Mouse (Mus musculus) hindbrain, embryonic 11.5 days (tissue): ENCODE measurements around the gene Atox1. TPM values are rescaled to one million over a fixed set of nuclear protein-coding genes. Genes with fewer than 3 reads are reported as not detected.
A peak's percentile ranks its signal among the peaks of the same experiment; 100 is the strongest.

Experiments used
- ATAC-seq: fragments of 200-750 bp; cut with Nextera tagmentation; 2 replicates; pipeline ENCODE4 v1.8.0; 2017; ENCODE audit warnings: mild to moderate bottlenecking, moderate TSS enrichment, moderate library complexity; ENCODE audit not compliant: low FRiP score
- DNase-seq: peaks from one replicate; pipeline ENCODE4 v3.0.0-alpha.2; 2015; ENCODE audit warnings: low spot score
- H3K27ac ChIP-seq: fragments of 300-500 bp; sonication (generic); 2 replicates; pipeline ENCODE4 v1.5.1; 2014; ENCODE audit warnings: mild to moderate bottlenecking, low read depth, low read length
- H3K27me3 ChIP-seq: fragments of 300-500 bp; sonication (generic); 2 replicates; pipeline ENCODE4 v1.6.1; 2014; ENCODE audit warnings: mild to moderate bottlenecking, low read length, moderate library complexity, mixed read lengths; ENCODE audit not compliant: control insufficient read depth, insufficient read depth
- H3K36me3 ChIP-seq: fragments of 300-500 bp; sonication (generic); 2 replicates; pipeline ENCODE4 v1.6.1; 2014; ENCODE audit warnings: mild to moderate bottlenecking, low read length, moderate library complexity, mixed read lengths; ENCODE audit not compliant: control insufficient read depth, insufficient read depth
- H3K4me1 ChIP-seq: fragments of 300-500 bp; sonication (generic); replicated peaks from 2 replicates; pipeline ENCODE4 v1.6.1; 2014; ENCODE audit warnings: low read length, mixed read lengths; ENCODE audit not compliant: control insufficient read depth, insufficient read depth
- H3K4me2 ChIP-seq: fragments of 300-500 bp; sonication (generic); replicated peaks from 2 replicates; pipeline ENCODE4 v1.6.1; 2014; ENCODE audit warnings: mild to moderate bottlenecking, low read depth, low read length
- H3K4me3 ChIP-seq: fragments of 300-500 bp; sonication (generic); 2 replicates; pipeline ENCODE4 v1.5.1; 2014; ENCODE audit warnings: low read depth, low read length
- H3K9ac ChIP-seq: fragments of 300-500 bp; sonication (generic); 2 replicates; pipeline ENCODE4 v1.6.1; 2014; ENCODE audit warnings: low read depth, low read length
- H3K9me3 ChIP-seq: fragments of 300-500 bp; sonication (generic); 2 replicates; pipeline ENCODE4 v1.6.1; 2016; ENCODE audit warnings: low read length; ENCODE audit not compliant: control insufficient read depth
- WGBS: fragments of 180-500 bp; shearing (Covaris S2); extraction: QIAGEN DNeasy Blood & Tissue Kit; methylation state at CpG from one replicate; pipeline ENCODE4 v1.1.7; 2014; 5-methylcytosine and 5-hydroxymethylcytosine counted together
- polyA plus RNA-seq: library from polyadenylated mRNA; unstranded; fragments of >200 nt; fragmentation: Nextera tagmentation; extraction: Ambion mirVana; gene quantifications from 2 replicates; pipeline ENCODE4 v1.2.1, GENCODE M21; 2014

Gene Atox1
- 248 and 262 TPM in 2 replicates for polyA plus RNA-seq

DNA sequence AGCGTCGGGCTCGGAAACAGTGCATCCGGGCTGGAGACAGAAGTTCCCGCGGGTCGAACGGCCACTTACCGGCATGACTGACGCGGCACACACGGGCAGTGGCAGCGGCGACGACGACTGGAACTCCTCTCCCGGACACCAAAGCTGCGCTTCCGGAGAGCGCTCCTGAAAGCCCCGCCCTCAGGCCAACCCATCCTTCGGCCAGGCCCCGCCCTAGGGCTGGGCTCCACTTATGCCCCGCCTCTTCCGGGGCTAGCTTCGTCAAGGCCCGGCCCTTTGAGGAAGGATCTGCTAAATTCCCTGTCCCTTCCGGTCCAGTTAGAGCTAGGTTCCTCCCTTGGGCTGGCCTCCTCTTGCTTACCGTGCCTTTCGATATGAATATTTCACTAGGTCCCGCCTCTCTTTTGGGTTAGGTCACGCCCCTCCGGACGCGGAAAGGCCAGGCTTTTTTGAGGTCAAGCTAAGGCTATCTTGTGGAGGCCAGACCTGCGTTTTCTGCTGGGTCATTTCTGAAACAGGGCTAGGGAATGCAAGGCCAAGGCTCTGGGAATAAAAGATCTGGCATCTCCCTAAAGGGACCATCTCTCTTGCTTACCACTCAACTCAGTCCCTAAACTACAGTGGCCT, at the start of gene Atox1:
Gene Atox1, minus strand, starts transcription at position 221 of the 627 bp plus-strand sequence.
- ATAC-seq (peak; percentile 97), DNase-seq (peak; percentile 98)
- H3K4me3 ChIP-seq: peak within 1 kb of the TSS; percentile 72
- H3K27ac ChIP-seq: 0 out of 2 replicates have a peak within 1 kb of the TSS, but pooled peaks have one; percentile 12
- H3K9me3 ChIP-seq: no peaks in the 10 kb centered on the region
- no peaks in the 10 kb centered on the region; the same call in 1 of the 2 replicates for H3K4me1 ChIP-seq
- under 1% methylated on average over 36 of the region's 36 CpGs for WGBS
- H3K9ac ChIP-seq: peak within 1 kb of the TSS; percentile 70
- H3K36me3 ChIP-seq: no peaks in the 10 kb centered on the region
- H3K4me2 ChIP-seq: peak within 1 kb of the TSS; percentile 91
- no peaks in the 10 kb centered on the region for H3K27me3 ChIP-seq

DNA sequence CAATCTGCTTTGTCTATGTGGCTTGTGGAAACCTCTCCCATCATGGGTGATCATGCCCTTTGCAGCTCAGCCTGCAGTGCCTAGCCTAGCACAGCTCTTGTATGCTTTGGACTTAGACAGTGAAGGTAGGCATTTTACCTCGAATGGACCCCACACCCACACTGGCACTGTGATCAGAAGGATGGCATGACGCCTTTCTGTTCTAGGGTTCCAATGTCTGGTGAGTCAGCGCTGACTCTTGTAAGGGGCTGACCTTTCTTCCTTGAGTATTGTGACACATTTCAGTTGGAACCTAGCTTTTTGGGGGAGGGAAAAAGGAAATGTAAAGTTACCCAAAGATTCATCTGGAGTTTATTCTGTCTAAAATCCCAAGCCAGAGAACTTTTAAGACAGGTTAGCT, 44.4 kb upstream of the Atox1 start:
- H3K4me2 ChIP-seq: no peak overlapping the region
- no peaks in the 10 kb centered on the region for H3K27me3 ChIP-seq
- DNase-seq (no peak), ATAC-seq (no peak)
- no peak overlapping the region for H3K4me3 ChIP-seq
- H3K27ac ChIP-seq: no peak overlapping the region
- no peak overlapping the region for H3K9ac ChIP-seq
- WGBS: 91% methylated on average over 3 of the region's 3 CpGs
- H3K4me1 ChIP-seq: no peaks in the 10 kb centered on the region
- peaks cover 2% of the 10 kb centered on the region; the same call in 1 of the 2 replicates for H3K36me3 ChIP-seq
- no peaks in the 10 kb centered on the region for H3K9me3 ChIP-seq

DNA sequence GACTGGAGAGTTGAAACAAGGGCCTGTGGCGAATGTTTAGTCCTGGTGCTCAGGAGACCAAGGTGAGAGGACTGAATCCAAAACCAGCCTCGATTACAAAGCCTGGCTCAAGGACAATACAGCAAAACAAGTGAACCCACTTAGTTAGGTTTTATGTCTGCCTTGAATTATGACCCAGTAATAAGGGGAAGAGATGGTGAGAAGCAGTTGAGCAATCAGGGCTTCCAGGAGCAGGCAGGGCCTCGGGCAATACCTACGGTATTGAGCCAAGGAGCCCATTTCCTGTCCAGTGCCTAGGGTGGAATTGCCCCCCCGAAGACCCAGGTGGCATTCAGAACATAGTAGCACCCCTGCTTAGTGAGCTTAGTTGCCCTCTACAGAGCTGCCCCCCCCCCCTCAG, 41.8 kb upstream of the Atox1 start:
- no peaks in the 10 kb centered on the region for H3K27me3 ChIP-seq
- no peak overlapping the region for H3K9ac ChIP-seq
- ATAC-seq (no peak), DNase-seq (no peak)
- H3K36me3 ChIP-seq: peaks cover 7% of the 10 kb centered on the region; the same call in 1 of the 2 replicates
- no peak overlapping the region for H3K27ac ChIP-seq
- no peak overlapping the region for H3K4me2 ChIP-seq
- 89% methylated on average over 5 of the region's 5 CpGs for WGBS
- H3K9me3 ChIP-seq: no peaks in the 10 kb centered on the region
- no peak overlapping the region for H3K4me3 ChIP-seq
- no peaks in the 10 kb centered on the region for H3K4me1 ChIP-seq

DNA sequence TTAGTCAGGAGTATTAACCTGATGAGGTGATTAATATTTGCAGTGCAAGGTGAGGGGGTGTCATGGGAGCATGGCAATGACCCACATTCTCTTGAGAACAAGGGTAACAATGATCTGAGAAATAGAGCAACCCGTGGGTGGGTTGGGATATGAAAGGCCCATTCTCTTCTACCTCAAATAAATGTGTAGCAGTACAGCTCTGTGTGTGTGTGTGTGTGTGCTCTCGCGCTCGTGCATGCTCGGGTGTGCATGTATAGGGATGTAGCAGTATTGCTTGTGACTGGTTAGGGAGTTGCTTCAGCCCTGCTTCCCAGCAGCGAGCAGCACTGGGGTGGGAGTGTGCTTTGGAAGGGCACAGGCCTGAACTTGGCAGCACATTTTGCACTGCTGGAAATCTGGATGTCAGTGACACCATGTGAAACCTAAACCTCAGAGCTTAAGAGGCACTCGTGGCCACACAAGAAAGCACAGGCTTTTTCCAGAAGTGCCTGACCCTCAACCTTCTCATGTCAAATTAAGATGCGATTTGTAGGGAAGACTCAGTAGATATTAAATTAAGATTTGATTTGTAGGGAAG, 41.0 kb upstream of the Atox1 start:
- Histone ChIP-seq H3K27me3 (no peaks in the 10 kb centered on the region), H3K36me3 (peaks cover 7% of the 10 kb centered on the region; the same call in 1 of the 2 replicates), H3K4me3 (no peak overlapping the region), H3K4me2 (no peak overlapping the region), H3K9ac (no peak overlapping the region), H3K9me3 (no peaks in the 10 kb centered on the region), H3K27ac (no peak overlapping the region), H3K4me1 (no peaks in the 10 kb centered on the region)
- ATAC-seq: no peak
- no peak for DNase-seq
- 83% methylated on average over 8 of the region's 8 CpGs for WGBS

DNA sequence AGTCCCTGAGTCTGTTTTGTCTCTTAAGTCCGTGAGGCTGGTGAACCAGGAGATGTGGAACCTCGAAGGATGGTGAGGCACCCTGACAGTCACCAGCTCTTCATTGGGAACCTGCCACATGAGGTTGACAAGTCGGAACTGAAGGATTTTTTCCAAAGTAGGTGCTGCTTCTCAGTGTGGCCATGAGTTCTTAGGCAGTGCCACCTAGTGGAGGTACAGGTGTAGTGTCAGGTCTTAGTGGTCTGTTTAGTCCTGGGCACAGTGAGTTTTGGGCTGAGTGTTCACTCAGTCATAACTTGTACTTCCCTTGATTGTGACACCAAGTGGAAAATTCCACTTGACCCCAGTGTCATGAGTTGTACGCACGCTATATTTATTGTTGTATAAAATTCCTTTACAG, 36.8 kb upstream of the Atox1 start:
- no peak overlapping the region for H3K4me2 ChIP-seq
- H3K36me3 ChIP-seq: peaks cover 12% of the 10 kb centered on the region; the same call in 1 of the 2 replicates
- H3K27me3 ChIP-seq: no peaks in the 10 kb centered on the region
- H3K4me1 ChIP-seq: no peaks in the 10 kb centered on the region
- no peak overlapping the region for H3K9ac ChIP-seq
- H3K9me3 ChIP-seq: no peaks in the 10 kb centered on the region
- no peak for ATAC-seq
- DNase-seq: peak; percentile 69
- 74% methylated on average over 5 of the region's 5 CpGs for WGBS
- H3K27ac ChIP-seq: no peak overlapping the region
- no peak overlapping the region for H3K4me3 ChIP-seq

DNA sequence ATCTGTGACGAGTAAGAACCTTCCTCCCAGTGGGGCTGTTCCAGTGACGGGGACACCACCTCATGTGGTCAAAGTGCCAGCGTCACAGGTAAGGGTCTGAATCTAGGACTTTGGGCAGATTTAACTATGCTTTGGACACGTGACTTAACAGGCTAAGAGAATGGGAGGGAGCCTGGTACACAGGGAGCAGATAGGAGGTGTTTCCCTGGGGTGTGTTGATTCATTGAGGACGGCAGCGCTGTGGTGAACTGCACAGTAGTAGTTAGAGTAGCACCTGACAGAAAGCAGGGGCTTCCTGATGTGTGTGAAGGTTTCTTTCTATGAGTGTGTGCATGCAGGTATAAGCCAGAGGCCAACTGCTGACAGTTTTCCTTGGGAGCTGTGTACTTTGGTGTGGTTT, 35.1 kb upstream of the Atox1 start:
- Histone ChIP-seq H3K27me3 (no peaks in the 10 kb centered on the region), H3K9me3 (no peaks in the 10 kb centered on the region), H3K36me3 (0 out of 2 replicates have a peak, but pooled peaks cover 10% of the 10 kb centered on the region), H3K4me1 (no peaks in the 10 kb centered on the region), H3K4me3 (no peak overlapping the region), H3K27ac (no peak overlapping the region), H3K9ac (no peak overlapping the region), H3K4me2 (no peak overlapping the region)
- DNase-seq: no peak
- no peak for ATAC-seq
- WGBS: 87% methylated on average over 6 of the region's 6 CpGs

DNA sequence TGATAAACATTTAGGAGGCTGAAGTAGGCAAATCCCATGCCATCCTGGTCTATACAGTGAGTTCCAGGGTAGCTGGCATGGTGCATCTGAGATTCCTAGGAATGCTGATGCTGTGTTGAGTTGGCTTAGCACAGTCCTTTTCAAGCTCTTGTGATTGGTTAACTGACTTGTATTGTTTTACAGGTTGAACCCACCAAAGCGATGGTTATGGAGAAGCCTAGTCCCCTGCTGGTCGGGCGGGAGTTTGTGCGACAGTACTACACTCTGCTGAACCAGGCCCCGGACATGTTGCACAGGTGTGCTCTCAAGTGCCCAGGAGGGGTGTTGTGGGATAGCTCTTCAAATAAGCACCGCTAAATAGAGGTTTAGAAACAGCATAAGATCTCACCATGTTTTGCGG, 24.4 kb upstream of the Atox1 start:
- H3K4me1 ChIP-seq: no peaks in the 10 kb centered on the region
- no peak overlapping the region for H3K27ac ChIP-seq
- no peak overlapping the region for H3K9ac ChIP-seq
- no peak for ATAC-seq
- H3K9me3 ChIP-seq: no peaks in the 10 kb centered on the region
- H3K4me3 ChIP-seq: no peak overlapping the region
- peaks cover 15% of the 10 kb centered on the region for H3K36me3 ChIP-seq
- H3K4me2 ChIP-seq: no peak overlapping the region
- no peak for DNase-seq
- H3K27me3 ChIP-seq: no peaks in the 10 kb centered on the region
- 98% methylated on average over 7 of the region's 7 CpGs for WGBS

DNA sequence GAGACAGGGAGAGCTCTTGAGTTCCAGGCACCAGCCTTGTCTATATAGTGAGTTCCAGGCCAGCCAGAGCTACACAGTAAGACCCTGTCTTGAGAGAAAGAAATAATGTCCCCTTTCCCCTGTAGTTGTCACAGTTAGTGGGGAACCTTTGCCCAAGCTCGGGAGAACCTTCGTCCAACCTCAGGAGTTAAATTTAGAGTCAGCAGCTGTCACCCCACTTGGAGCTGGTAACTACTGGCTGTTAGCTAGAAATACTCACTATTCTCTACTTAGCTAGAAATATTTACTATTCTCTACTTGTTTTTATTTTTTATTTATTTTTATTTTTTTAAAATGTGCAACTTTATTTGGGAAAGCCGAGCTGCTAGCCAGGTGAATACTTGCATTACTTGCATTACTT, 12.2 kb upstream of the Atox1 start:
- H3K9ac ChIP-seq: no peak overlapping the region
- H3K36me3 ChIP-seq: no peaks in the 10 kb centered on the region

DNA sequence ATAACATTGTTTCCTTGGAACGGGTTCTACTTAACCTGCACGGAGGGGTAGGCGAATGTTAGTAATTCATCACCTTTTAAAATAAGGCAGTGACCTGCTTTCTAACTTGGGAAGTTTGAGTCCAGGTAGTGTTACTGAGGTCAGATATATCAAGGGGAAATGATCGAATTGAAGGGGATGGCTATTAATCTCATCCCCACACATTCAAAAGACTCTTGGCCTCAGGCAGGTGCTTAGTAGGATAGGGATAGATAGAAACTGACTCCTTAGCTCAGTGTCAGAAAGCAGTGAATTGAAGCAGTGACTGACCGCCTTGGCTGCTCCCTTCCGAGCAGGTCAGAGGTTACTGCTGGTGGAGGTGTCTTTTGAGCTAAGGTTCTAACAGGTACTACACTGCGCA, 10.4 kb upstream of the Atox1 start:
- H3K36me3 ChIP-seq: no peaks in the 10 kb centered on the region
- H3K4me1 ChIP-seq: no peaks in the 10 kb centered on the region
- H3K27ac ChIP-seq: no peak overlapping the region
- H3K4me3 ChIP-seq: no peak overlapping the region
- DNase-seq (no peak), ATAC-seq (no peak)
- no peaks in the 10 kb centered on the region for H3K27me3 ChIP-seq
- WGBS: 94% methylated on average over 7 of the region's 7 CpGs
- no peak overlapping the region for H3K9ac ChIP-seq
- peak overlapping the region; percentile 79 for H3K4me2 ChIP-seq
- no peaks in the 10 kb centered on the region for H3K9me3 ChIP-seq

More for the DNA sequence above, 12.2 kb upstream of the Atox1 start:
- ATAC-seq: no peak
- Histone ChIP-seq H3K27ac (no peak overlapping the region), H3K27me3 (no peaks in the 10 kb centered on the region), H3K4me1 (no peaks in the 10 kb centered on the region), H3K4me2 (no peak overlapping the region), H3K9me3 (no peaks in the 10 kb centered on the region), H3K4me3 (no peak overlapping the region)
- WGBS: 94% methylated on average over 3 of the region's 3 CpGs
- DNase-seq: no peak
